Mouse (Mus musculus) adrenal gland, adult 18-20 months (tissue): Measurements from ENCODE around the gene Cd101. TPM values are rescaled to one million over a fixed set of nuclear protein-coding genes. Genes with fewer than 3 reads are reported as not detected.

Experiments used
- DNase-seq, 2 experiments: peaks; one replicate each; pipeline ENCODE4 v3.0.0; 2021 to 2022; ENCODE audit warnings: low spot score in 2 of 2
- total RNA-seq, 2 experiments: library from RNA; stranded (reverse); gene quantifications; 1 replicate in 1 of 2; 2 replicates in 1 of 2; pipeline ENCODE4 v1.2.3; 2021

Gene Cd101
- total RNA-seq, 2 experiments from 2014 or later: 0.10 TPM; not detected in 1

GRCm38 (mm10) chr3:101005392-101005791 is 24.0 kb downstream of the Cd101 start:
- DNase-seq: no peak

GRCm38 (mm10) chr3:101003575-101004356 is 25.6 kb downstream of the Cd101 start:
- no peak for DNase-seq

GRCm38 (mm10) chr3:100999732-101000131 is 29.6 kb downstream of the Cd101 start:
- DNase-seq: no peak

- DNase-seq: peak; percentile 73 to 76
Measured at GRCm38 (mm10) chr3:100998904-100999340, 30.4 kb downstream of the Cd101 start.

GRCm38 (mm10) chr3:100997785-100998570 is 31.4 kb downstream of the Cd101 start:
- no peak for DNase-seq

DNA sequence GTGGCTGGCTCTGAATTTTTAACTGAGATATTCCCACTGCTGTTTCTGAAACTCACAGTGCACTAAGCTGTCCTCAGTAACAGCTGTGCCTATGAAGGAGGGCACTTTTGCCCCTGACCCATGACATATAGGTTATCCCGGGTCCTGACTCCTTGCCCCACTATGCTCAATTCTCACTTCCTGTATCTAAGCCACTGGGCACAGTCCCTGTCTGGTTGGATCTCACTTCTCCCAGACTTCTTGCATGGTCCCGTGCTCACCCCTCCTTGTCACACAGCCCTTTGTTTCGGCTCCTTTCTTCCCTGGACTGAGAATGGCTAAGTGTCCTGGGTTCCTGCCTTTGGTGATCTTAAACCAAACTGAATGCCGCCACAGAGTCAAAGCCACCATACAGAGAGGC is 35.1 kb downstream of the Cd101 start:
- no peak for DNase-seq

DNA sequence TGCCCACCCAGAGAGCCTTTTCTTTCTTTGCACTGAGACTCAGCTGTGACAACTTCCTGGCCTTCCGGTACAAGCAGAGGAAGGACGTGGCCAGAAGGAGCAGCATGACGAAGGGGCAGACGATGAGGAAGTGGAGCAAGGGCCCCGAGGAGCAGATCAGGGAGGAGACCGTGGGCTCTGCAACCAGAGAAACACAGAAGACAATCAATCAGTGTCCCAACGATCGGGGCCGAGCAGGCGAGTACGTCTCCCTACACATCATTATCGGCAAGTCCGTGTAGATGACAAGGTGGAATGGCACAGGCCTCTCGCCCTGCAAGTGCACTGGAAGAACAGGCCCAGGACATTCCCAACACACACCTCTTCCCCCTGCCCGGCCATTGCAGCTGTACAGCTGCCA is 35.6 kb downstream of the Cd101 start:
- peak in 1 of 2 experiments; percentile 18 for DNase-seq

DNA sequence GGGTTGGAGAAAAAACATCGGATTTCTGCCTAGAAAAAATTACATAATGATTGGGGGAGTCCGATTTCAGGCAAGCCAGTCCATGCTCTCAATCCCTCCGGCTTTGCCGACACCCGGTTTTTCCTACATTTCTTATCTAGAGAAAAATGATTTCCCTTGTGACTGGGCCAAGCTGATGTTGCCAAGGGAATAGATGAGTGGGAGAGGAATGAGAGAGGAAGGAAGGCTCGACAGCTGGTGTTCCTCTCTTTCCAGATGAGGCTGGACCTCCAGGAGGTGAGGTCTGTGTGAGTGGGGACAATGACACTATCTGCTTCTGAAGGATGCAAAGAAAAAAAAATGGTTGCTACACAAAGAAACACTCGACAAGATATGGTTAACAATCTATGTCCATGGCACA is 36.2 kb downstream of the Cd101 start:
- DNase-seq: no peak

DNA sequence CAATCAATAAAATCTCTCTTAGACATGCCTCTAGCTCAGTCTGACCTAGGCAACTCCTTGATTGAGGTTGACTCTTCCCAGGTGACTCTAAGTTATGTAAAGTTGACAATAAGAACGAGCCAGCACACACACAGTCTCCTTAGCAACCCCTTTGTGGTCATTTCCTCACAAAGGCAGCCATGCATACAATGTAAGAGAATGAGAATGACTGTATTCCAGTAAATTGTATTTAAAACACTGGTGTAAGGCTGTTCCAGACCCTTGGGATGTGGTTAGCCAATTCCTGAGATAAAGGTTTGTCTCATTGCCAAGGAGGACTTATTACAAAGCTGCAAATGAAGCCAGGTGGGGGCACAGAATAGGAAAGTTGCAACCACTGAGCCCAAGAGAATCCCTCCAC is 39.1 kb downstream of the Cd101 start:
- no peak for DNase-seq

GRCm38 (mm10) chr3:100989417-100989816 is 39.9 kb downstream of the Cd101 start:
- DNase-seq: no peak

DNA sequence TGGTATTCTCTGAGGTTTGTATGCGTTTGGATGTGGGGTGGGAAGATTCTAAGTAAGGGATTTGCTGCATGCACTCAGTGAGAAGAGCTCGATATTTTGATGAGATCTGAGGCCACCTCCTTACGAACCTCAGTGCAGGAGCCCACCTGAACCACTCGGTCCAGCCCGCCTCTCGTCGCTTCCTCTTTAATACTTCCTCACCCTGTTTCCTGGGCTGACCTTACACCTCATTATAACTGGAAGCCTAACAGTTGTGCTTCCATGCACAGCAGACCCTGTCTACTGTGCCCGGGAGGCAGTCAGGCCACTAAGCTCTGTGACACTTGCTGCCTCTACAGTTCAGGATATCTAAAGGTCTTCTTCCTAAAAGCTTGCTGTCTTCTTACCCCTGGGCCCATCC is 50.1 kb downstream of the Cd101 start:
- DNase-seq: no peak

- no peak for DNase-seq
Measured at GRCm38 (mm10) chr3:100973906-100974305, 55.5 kb downstream of the Cd101 start.

- DNase-seq: peak; percentile 91 to 92
Measured at GRCm38 (mm10) chr3:100969176-100969917, 60.0 kb downstream of the Cd101 start, which contains the start of gene Ttf2. Gene Ttf2, minus strand, starts transcription at chr3:100969663.

DNA sequence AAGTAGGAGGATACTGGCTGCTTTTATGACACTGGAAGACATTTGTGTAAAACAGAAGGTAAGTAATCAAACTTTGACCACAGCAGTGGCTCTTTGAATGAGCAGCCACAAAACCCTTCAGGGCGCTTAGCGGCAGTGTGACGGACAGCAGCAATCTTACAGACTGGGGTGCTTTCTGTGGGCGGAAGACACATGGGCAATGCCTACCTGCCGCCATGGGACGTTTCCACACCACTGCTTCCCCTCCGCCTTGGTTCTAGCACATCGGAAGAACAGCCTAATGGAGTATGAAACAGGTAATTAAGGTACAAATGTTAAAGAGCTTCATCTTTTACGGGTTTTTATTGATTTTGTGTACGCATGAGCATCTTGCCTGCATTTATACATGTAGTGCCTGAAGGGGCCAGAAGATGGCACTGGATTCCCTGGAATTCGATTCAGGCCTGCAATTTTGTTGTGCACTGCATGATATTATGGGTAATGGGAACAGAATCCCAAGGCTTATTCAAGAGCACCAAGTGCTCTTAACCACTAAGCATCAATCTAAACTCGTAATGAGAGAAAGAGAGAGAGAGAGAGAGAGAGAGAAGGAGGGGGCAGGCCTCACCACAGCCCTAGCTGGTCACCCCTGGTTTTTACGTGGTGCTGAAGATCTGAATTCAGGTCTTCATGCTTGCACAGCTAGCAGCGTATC is 65.4 kb downstream of the Cd101 start:
- DNase-seq: peak; percentile 22 to 33

DNA sequence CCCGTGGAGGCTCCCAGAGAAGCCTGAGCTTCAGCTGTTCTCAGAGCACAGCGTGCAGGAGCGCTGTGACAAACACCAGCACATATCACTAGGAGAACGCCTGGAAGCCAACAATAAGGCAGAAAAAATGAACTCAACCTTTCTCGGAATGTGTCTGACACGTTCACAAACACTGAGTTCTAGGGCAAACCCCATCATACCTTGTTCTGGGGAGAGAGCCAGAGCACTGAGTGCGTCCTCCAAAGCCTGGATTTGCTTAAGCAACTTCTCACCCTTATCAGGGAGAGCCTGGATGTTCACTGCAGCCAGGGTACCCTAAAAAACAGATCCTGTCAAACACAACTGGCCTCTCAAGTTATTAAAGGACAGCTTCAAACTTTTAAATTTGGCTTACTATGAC is 67.9 kb downstream of the Cd101 start:
- DNase-seq: no peak

GRCm38 (mm10) chr3:100961007-100961406 is 68.3 kb downstream of the Cd101 start:
- DNase-seq: no peak

- DNase-seq: no peak
Measured at GRCm38 (mm10) chr3:100954616-100955015, 74.7 kb downstream of the Cd101 start.

DNA sequence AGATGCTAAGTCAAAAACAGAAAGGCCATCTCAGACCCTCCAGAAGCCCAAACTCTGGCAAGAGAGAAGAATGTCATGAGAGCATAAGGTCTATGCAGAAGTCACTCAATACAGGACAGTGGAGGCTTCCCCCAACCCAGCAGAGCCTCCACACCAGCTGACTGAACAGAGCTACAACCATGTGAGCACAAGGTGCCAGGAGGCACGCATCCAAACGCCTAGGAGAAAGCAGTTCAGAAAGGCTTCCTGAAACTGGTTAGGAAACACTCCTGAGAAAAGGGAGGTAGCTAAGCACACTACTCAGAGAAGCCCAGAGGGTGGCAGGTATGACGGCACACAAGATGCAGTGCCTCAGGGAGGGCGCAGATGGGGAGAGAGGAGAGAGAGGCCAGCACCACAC is 77.8 kb downstream of the Cd101 start:
- no peak for DNase-seq

GRCm38 (mm10) chr3:100947286-100947685 is 82.1 kb downstream of the Cd101 start:
- DNase-seq: peak in 1 of 2 experiments; percentile 17
